Mouse (Mus musculus) activated CD4-positive, CD25-positive, alpha-beta regulatory T cell, adult 4 months (primary cell): ENCODE data around the gene Pex14. TPM values are rescaled to one million over a fixed set of nuclear protein-coding genes. Genes with fewer than 3 reads are reported as not detected.

Experiments
- ATAC-seq: one replicate; pipeline ENCODE4 v1.8.0; 2017
- polyA plus RNA-seq, 2 experiments: library from polyadenylated mRNA; unstranded; fragments of 100-300 nt; shearing (Covaris generic); gene quantifications; one replicate each; pipeline ENCODE4 v1.2.1; 2017

Pex14 gene
- polyA plus RNA-seq, 2 experiments from 2014 or later, result 11.9 to 17.9 TPM

GRCm38 (mm10) chr4:149055847-149056246 lies 43.8 kb downstream of the Pex14 start:
- ATAC-seq, result no peak

- no peak for ATAC-seq
Observed at GRCm38 (mm10) chr4:149049351-149050159, 50.1 kb downstream of the Pex14 start.

- no peak for ATAC-seq
Observed at GRCm38 (mm10) chr4:149048625-149049228, 50.9 kb downstream of the Pex14 start.

GRCm38 (mm10) chr4:149047360-149047759 lies 52.3 kb downstream of the Pex14 start:
- ATAC-seq, result no peak

- ATAC-seq, result no peak
Observed at GRCm38 (mm10) chr4:149045885-149046284, 53.8 kb downstream of the Pex14 start.

GRCm38 (mm10) chr4:149040289-149040688 lies 59.4 kb downstream of the Pex14 start:
- no peak for ATAC-seq

GRCm38 (mm10) chr4:149037706-149038105 lies 62.0 kb downstream of the Pex14 start:
- no peak for ATAC-seq

- ATAC-seq, result no peak
Observed at GRCm38 (mm10) chr4:149036592-149036991, 63.1 kb downstream of the Pex14 start.

- ATAC-seq, result no peak
Observed at GRCm38 (mm10) chr4:149031507-149031906, 68.2 kb downstream of the Pex14 start.

- no peak for ATAC-seq
Observed at GRCm38 (mm10) chr4:149027571-149027970, 72.1 kb downstream of the Pex14 start.

GRCm38 (mm10) chr4:149025242-149025641 lies 74.4 kb downstream of the Pex14 start:
- ATAC-seq, result no peak

GRCm38 (mm10) chr4:149021021-149021420 lies 78.7 kb downstream of the Pex14 start:
- no peak for ATAC-seq

GRCm38 (mm10) chr4:149019456-149019855 lies 80.2 kb downstream of the Pex14 start:
- no peak for ATAC-seq

- no peak for ATAC-seq
Observed at GRCm38 (mm10) chr4:149006756-149007155, 92.9 kb downstream of the Pex14 start.

GRCm38 (mm10) chr4:149006107-149006506 lies 93.6 kb downstream of the Pex14 start:
- no peak for ATAC-seq

GRCm38 (mm10) chr4:149002441-149003093 lies 97.1 kb downstream of the Pex14 start:
- no peak for ATAC-seq

- no peak for ATAC-seq
Observed at GRCm38 (mm10) chr4:149001515-149001914, 98.2 kb downstream of the Pex14 start.

GRCm38 (mm10) chr4:149000746-149001145 lies 98.9 kb downstream of the Pex14 start:
- ATAC-seq, result no peak

- ATAC-seq, result no peak
Observed at GRCm38 (mm10) chr4:148993948-148994347, 105.7 kb downstream of the Pex14 start.

- ATAC-seq, result no peak
Observed at GRCm38 (mm10) chr4:148990038-148990437, 109.6 kb downstream of the Pex14 start.

- ATAC-seq, result no peak
Observed at GRCm38 (mm10) chr4:148985541-148986476, 113.9 kb downstream of the Pex14 start.
